Mouse (Mus musculus) thymus, adult 2 months (tissue): Measurements from ENCODE around the gene Ikbip. TPM values are rescaled to one million over a fixed set of nuclear protein-coding genes. Genes with fewer than 3 reads are reported as not detected.

Experiments
- DNase-seq: peaks from one replicate; pipeline ENCODE4 v3.0.0; 2021
- H3K27ac ChIP-seq: fragments of 200-500 bp; 2 replicates; pipeline ENCODE4 v1.5.1; 2012; ENCODE audit warnings: low read length, control low read depth; ENCODE audit not compliant: control insufficient read depth, insufficient read depth
- H3K27me3 ChIP-seq: fragments of 200-500 bp; 2 replicates; pipeline ENCODE4 v1.6.1; 2012; ENCODE audit warnings: mild to moderate bottlenecking, low read length, moderate library complexity, mixed read lengths; ENCODE audit not compliant: control insufficient read depth, insufficient read depth
- H3K36me3 ChIP-seq: fragments of 200-500 bp; 2 replicates; pipeline ENCODE4 v1.6.1; 2012; ENCODE audit warnings: mild to moderate bottlenecking, low read length, moderate library complexity; ENCODE audit not compliant: control insufficient read depth, insufficient read depth
- H3K4me1 ChIP-seq: fragments of 200-500 bp; replicated peaks from 2 replicates; pipeline ENCODE4 v1.6.1; 2012; ENCODE audit warnings: low read length; ENCODE audit not compliant: control insufficient read depth, insufficient read depth
- H3K4me3 ChIP-seq: fragments of 200-500 bp; 2 replicates; pipeline ENCODE4 v1.5.1; 2012; ENCODE audit warnings: mild to moderate bottlenecking, low read length, control low read depth, moderate library complexity; ENCODE audit not compliant: control insufficient read depth, insufficient read depth
- CTCF ChIP-seq: fragments of 200-500 bp; IDR thresholded peaks from 2 replicates; pipeline ENCODE4 v1.5.1; 2012; ENCODE audit warnings: mild to moderate bottlenecking, control low read depth, low read length, moderate library complexity, borderline replicate concordance; ENCODE audit not compliant: control insufficient read depth, poor library complexity, insufficient read depth; ENCODE audit errors: extremely low read depth
- POLR2A ChIP-seq: fragments of 200-500 bp; IDR thresholded peaks from 2 replicates; pipeline ENCODE4 v1.6.1; 2012; ENCODE audit warnings: mild to moderate bottlenecking, low read length, control low read depth, moderate library complexity; ENCODE audit not compliant: control insufficient read depth, poor library complexity, insufficient read depth; ENCODE audit errors: extremely low read depth
- WGBS: fragments of 180-500 bp; shearing (Covaris S2); methylation state at CpG from one replicate; pipeline ENCODE4 v1.1.7; 2018; 5-methylcytosine and 5-hydroxymethylcytosine counted together
- polyA plus RNA-seq: library from polyadenylated mRNA; depleted of rRNA; stranded (reverse); fragments of >200 nt; gene quantifications from 2 replicates; pipeline ENCODE4 v1.2.3, GENCODE M21; 2012

Ikbip gene
- polyA plus RNA-seq, 1 experiment = 0.93 TPM

GRCm38 (mm10) chr10:91135302-91135972 lies 52.7 kb downstream of the Ikbip start:
- 97% methylated on average over 7 of the region's 7 CpGs for WGBS
- H3K27me3 ChIP-seq = no peaks in the 10 kb centered on the region
- no peak for TF ChIP-seq CTCF
- TF ChIP-seq POLR2A = no peak
- no peak overlapping the region for H3K27ac ChIP-seq
- DNase-seq = no peak
- H3K4me3 ChIP-seq = no peak overlapping the region
- no peaks in the 10 kb centered on the region for H3K4me1 ChIP-seq
- no peaks in the 10 kb centered on the region for H3K36me3 ChIP-seq

- Histone ChIP-seq H3K27me3 (no peaks in the 10 kb centered on the region), H3K4me3 (no peak overlapping the region), H3K36me3 (no peaks in the 10 kb centered on the region), H3K27ac (no peak overlapping the region), H3K4me1 (no peaks in the 10 kb centered on the region)
- no peak for DNase-seq
- TF ChIP-seq CTCF = no peak
- TF ChIP-seq POLR2A = no peak
- WGBS = 81% methylated on average over 9 of the region's 9 CpGs
These were observed 54.7 kb downstream of the Ikbip start for GRCm38 (mm10) chr10:91137400-91137799.

DNA sequence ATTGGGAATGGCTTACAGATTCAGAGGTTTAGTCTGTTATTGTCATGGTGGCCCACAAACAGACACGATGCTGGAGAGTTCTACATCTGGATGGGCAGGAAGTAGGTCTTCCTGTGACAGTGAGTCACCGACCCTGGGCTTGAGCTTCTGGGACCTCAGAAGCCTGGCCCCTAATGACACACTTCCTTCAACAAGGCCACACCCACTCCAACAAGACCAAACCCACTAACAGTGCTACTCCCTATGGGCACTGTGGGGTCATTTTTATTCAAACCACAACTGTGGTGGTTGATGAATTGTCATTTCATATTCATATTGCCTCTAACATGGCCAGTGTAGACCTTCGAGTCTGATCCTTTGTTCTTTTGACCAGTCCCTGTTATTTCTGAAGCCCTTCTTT lies 55.6 kb downstream of the Ikbip start:
- Histone ChIP-seq H3K27me3 (no peaks in the 10 kb centered on the region), H3K4me1 (no peaks in the 10 kb centered on the region), H3K27ac (no peak overlapping the region), H3K4me3 (no peak overlapping the region), H3K36me3 (no peaks in the 10 kb centered on the region)
- no peak for TF ChIP-seq CTCF
- WGBS = 35% methylated on average over 3 of the region's 3 CpGs
- no peak for DNase-seq

GRCm38 (mm10) chr10:91139148-91139766 lies 56.5 kb downstream of the Ikbip start:
- no peaks in the 10 kb centered on the region for H3K4me1 ChIP-seq
- H3K4me3 ChIP-seq = no peak overlapping the region
- H3K27me3 ChIP-seq = no peaks in the 10 kb centered on the region
- no peak overlapping the region for H3K27ac ChIP-seq
- no peak for DNase-seq
- H3K36me3 ChIP-seq = no peaks in the 10 kb centered on the region
- WGBS = 94% methylated on average over 14 of the region's 14 CpGs
- TF ChIP-seq CTCF (no peak), POLR2A (no peak)

DNA sequence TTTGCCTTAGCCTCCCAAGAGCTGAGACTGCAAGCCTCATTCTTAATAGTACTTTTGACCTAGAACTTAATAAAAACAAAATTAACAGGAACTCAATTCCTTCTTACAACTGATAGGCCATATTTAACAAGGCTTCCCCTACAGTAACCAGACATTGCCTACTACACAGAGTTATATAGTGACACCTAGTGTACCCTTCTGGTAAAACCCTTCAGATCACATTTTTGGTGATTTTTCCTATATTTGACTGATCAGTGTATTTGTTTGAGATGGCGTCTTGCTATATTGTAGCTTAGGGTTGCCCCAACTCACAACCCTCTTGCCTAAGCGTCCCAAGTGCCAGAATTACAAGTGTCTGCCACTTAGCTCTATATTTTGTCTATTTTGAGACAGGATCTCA lies 58.8 kb downstream of the Ikbip start:
- H3K36me3 ChIP-seq = peaks cover 9% of the 10 kb centered on the region
- 21% methylated on average over 2 of the region's 2 CpGs for WGBS
- no peak for DNase-seq

GRCm38 (mm10) chr10:91142654-91143191 lies 60.0 kb downstream of the Ikbip start:
- 61% methylated on average over 10 of the region's 10 CpGs for WGBS
- no peak for DNase-seq
- Histone ChIP-seq H3K4me1 (no peaks in the 10 kb centered on the region), H3K27me3 (no peaks in the 10 kb centered on the region), H3K36me3 (peaks cover 19% of the 10 kb centered on the region), H3K4me3 (no peak overlapping the region), H3K27ac (no peak overlapping the region)
- TF ChIP-seq POLR2A (no peak), CTCF (no peak)

More for the DNA sequence above, 58.8 kb downstream of the Ikbip start:
- no peak overlapping the region for H3K4me3 ChIP-seq
- H3K4me1 ChIP-seq = no peaks in the 10 kb centered on the region
- no peak overlapping the region for H3K27ac ChIP-seq
- TF ChIP-seq CTCF (no peak), POLR2A (no peak)
- no peaks in the 10 kb centered on the region for H3K27me3 ChIP-seq
